Mouse (Mus musculus): ENCODE data around the gene Olfr1477. TPM values are rescaled to one million over a fixed set of nuclear protein-coding genes. Genes with fewer than 3 reads are reported as not detected.
"Not testable (repeated sequence)": the region's sequence is repeated elsewhere in the genome, so short reads cannot be mapped to it uniquely, and the experiment has no call there.

The Olfr1477 gene
- polyA plus RNA-seq (2015; fragmentation: Nextera tagmentation; extraction: Ambion mirVana), result not detected in 2 replicates

- no peaks in the 10 kb centered on the region for H3K4me1 ChIP-seq (replicated peaks)
- no peaks in the 10 kb centered on the region for H3K36me3 ChIP-seq
- no peaks in the 10 kb centered on the region for H3K9me3 ChIP-seq
- no peak within 1 kb of the TSS for H3K27ac ChIP-seq
- no peak for ATAC-seq
- no peak within 1 kb of the TSS for H3K4me3 ChIP-seq (replicated peaks)
- no peak within 1 kb of the TSS for H3K9ac ChIP-seq
- no peak within 1 kb of the TSS for H3K4me2 ChIP-seq (replicated peaks)
- 77% methylated on average over 3 of the region's 3 CpGs for WGBS
- H3K27me3 ChIP-seq (replicated peaks), result no peaks in the 10 kb centered on the region
Observed at GRCm38 (mm10) chr19:13500246-13500645, at the start of gene Olfr1477. Olfr1477 (plus strand) TSS chr19:13500546.

GRCm38 (mm10) chr19:13455986-13456385 lies 44.4 kb upstream of the Olfr1477 start, which contains the start of gene Olfr1472:
Olfr1472 (minus strand) TSS chr19:13456086.
- no peaks in the 10 kb centered on the region for H3K9me3 ChIP-seq
- no peak within 1 kb of the TSS for H3K4me2 ChIP-seq (replicated peaks)
- H3K27ac ChIP-seq, result no peak within 1 kb of the TSS
- ATAC-seq, result no peak
- H3K27me3 ChIP-seq (replicated peaks), result no peaks in the 10 kb centered on the region
- 71% methylated on average over 1 of the region's 1 CpGs for WGBS
- H3K4me1 ChIP-seq (replicated peaks), result no peaks in the 10 kb centered on the region
- no peak within 1 kb of the TSS for H3K9ac ChIP-seq
- no peaks in the 10 kb centered on the region for H3K36me3 ChIP-seq
- no peak within 1 kb of the TSS for H3K4me3 ChIP-seq (replicated peaks)

GRCm38 (mm10) chr19:13469265-13469664 lies 31.1 kb upstream of the Olfr1477 start, which contains the start of gene Olfr1474:
Olfr1474 (plus strand) TSS chr19:13469565.
- not testable (repeated sequence) for H3K4me2 ChIP-seq (replicated peaks); H3K27ac ChIP-seq; H3K27me3 ChIP-seq (replicated peaks); H3K9me3 ChIP-seq; H3K4me3 ChIP-seq (replicated peaks); ATAC-seq; H3K36me3 ChIP-seq; H3K4me1 ChIP-seq (replicated peaks); H3K9ac ChIP-seq
- 76% methylated on average over 4 of the region's 4 CpGs for WGBS

GRCm38 (mm10) chr19:13480096-13480495 lies 20.2 kb upstream of the Olfr1477 start, which contains the start of gene Olfr1475:
Olfr1475 (minus strand) TSS chr19:13480196.
- no peak for ATAC-seq
- no peak within 1 kb of the TSS for H3K4me3 ChIP-seq (replicated peaks)
- no peak within 1 kb of the TSS for H3K9ac ChIP-seq
- H3K27me3 ChIP-seq (replicated peaks), result no peaks in the 10 kb centered on the region
- no peaks in the 10 kb centered on the region for H3K9me3 ChIP-seq
- no peaks in the 10 kb centered on the region for H3K4me1 ChIP-seq (replicated peaks)
- no peak within 1 kb of the TSS for H3K4me2 ChIP-seq (replicated peaks)
- H3K36me3 ChIP-seq, result no peaks in the 10 kb centered on the region
- no peak within 1 kb of the TSS for H3K27ac ChIP-seq

- no peak within 1 kb of the TSS for H3K4me2 ChIP-seq (replicated peaks)
- no peak for ATAC-seq
- H3K27me3 ChIP-seq (replicated peaks), result no peaks in the 10 kb centered on the region
- WGBS, result 75% methylated on average over 2 of the region's 2 CpGs
- H3K9me3 ChIP-seq, result no peaks in the 10 kb centered on the region
- no peak within 1 kb of the TSS for H3K4me3 ChIP-seq (replicated peaks)
- H3K4me1 ChIP-seq (replicated peaks), result no peaks in the 10 kb centered on the region
- no peak within 1 kb of the TSS for H3K27ac ChIP-seq
- H3K36me3 ChIP-seq, result no peaks in the 10 kb centered on the region
- H3K9ac ChIP-seq, result no peak within 1 kb of the TSS
Observed at GRCm38 (mm10) chr19:13527613-13528012, 27.3 kb downstream of the Olfr1477 start, which contains the start of gene Olfr1480. Olfr1480 (plus strand) TSS chr19:13527913.

Other genes with a start within 250 kb of the Olfr1477 start
- gene Olfr1465, start 185.0 kb upstream of the Olfr1477 start, polyA plus RNA-seq (2015; fragmentation: Nextera tagmentation; extraction: Ambion mirVana), result not detected in 2 replicates
- not detected in 2 replicates for gene Olfr1466, start 161.7 kb upstream of the Olfr1477 start, polyA plus RNA-seq (2015; fragmentation: Nextera tagmentation; extraction: Ambion mirVana)
- not detected in 2 replicates for gene Olfr1467, start 138.3 kb upstream of the Olfr1477 start, polyA plus RNA-seq (2015; fragmentation: Nextera tagmentation; extraction: Ambion mirVana)
- gene Olfr1469, start 92.7 kb upstream of the Olfr1477 start, polyA plus RNA-seq (2015; fragmentation: Nextera tagmentation; extraction: Ambion mirVana), result not detected in 2 replicates
- gene Olfr1471, start 57.1 kb upstream of the Olfr1477 start, polyA plus RNA-seq (2015; fragmentation: Nextera tagmentation; extraction: Ambion mirVana), result not detected in 2 replicates
- gene Olfr1472, start 44.5 kb upstream of the Olfr1477 start, polyA plus RNA-seq (2015; fragmentation: Nextera tagmentation; extraction: Ambion mirVana), result not detected in 2 replicates
- gene Olfr1474, start 31.0 kb upstream of the Olfr1477 start, polyA plus RNA-seq (2015; fragmentation: Nextera tagmentation; extraction: Ambion mirVana), result not detected in 2 replicates
- not detected in 2 replicates for gene Olfr1475, start 20.4 kb upstream of the Olfr1477 start, polyA plus RNA-seq (2015; fragmentation: Nextera tagmentation; extraction: Ambion mirVana)
- gene Olfr1480, start 27.4 kb downstream of the Olfr1477 start, polyA plus RNA-seq (2015; fragmentation: Nextera tagmentation; extraction: Ambion mirVana), result not detected in 2 replicates
- gene Olfr1484, start 83.0 kb downstream of the Olfr1477 start, polyA plus RNA-seq (2015; fragmentation: Nextera tagmentation; extraction: Ambion mirVana), result not detected in 2 replicates
- gene Olfr1487, start 116.8 kb downstream of the Olfr1477 start, polyA plus RNA-seq (2015; fragmentation: Nextera tagmentation; extraction: Ambion mirVana), result not detected in 2 replicates
- gene Olfr1489, start 131.1 kb downstream of the Olfr1477 start, polyA plus RNA-seq (2015; fragmentation: Nextera tagmentation; extraction: Ambion mirVana), result not detected in 2 replicates
- not detected in 2 replicates for gene Olfr1490, start 150.5 kb downstream of the Olfr1477 start, polyA plus RNA-seq (2015; fragmentation: Nextera tagmentation; extraction: Ambion mirVana)
- gene Olfr1491, start 196.7 kb downstream of the Olfr1477 start, polyA plus RNA-seq (2015; fragmentation: Nextera tagmentation; extraction: Ambion mirVana), result not detected in 2 replicates
- gene Olfr1493-ps1, start 222.7 kb downstream of the Olfr1477 start, polyA plus RNA-seq (2015; fragmentation: Nextera tagmentation; extraction: Ambion mirVana), result not detected in 2 replicates
- not detected in 2 replicates for gene Olfr1494, start 239.2 kb downstream of the Olfr1477 start, polyA plus RNA-seq (2015; fragmentation: Nextera tagmentation; extraction: Ambion mirVana)